In the genomic region with DNA sequence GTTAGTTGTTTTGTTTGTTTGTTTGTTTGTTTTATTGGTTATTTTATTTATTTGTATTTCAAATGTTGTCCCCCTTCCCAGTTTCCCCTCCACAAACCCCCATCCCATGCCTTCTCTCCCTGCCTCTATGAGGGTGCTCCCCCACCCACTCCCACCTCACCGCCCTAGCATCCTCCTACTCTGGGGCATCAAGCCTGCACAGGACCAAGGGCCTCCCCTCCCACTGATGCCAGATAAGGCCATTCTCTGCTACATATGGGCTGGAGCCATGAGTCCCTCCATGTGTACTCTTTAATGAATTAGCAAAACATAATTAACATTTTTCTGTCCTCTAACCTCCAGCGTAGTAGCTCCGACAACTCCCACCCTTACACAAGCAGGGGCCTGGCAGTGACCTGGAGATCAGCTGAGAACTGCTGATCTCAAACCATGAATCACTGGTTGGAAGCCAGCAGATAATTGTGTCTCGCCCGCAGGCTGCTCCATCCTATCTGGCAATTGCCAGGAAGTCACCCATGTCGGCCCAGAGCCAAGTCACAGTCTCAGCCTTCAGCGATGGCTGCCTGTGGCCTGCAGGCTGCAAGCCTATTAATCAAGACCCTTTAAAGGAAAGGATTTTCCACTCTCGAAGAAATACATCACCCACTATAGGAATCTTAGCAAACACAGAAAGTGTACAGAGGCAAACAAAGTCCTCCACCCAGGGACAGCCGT, we compare ENCODE assay signal across 8 mouse cellular contexts.
A peak's percentile ranks its signal among the peaks of the same experiment; 100 is the strongest.
DNase-seq lines count a peak whose midpoint lies in the region; ATAC-seq and TF ChIP-seq lines count a peak whose summit lies in the region.

No protein-coding gene starts in this region.

- intact Hi-C loops in left cerebral cortex, postnatal 10 days (cut with DNase I) = no loop called here

- no peak overlapping the region for H3K9ac ChIP-seq in forebrain, postnatal 0 days
- no peak overlapping the region for H3K9ac ChIP-seq in liver, postnatal 0 days (replicated peaks)

- peak; percentile 47 for ATAC-seq in forebrain, postnatal 0 days
- no peak for ATAC-seq in liver, postnatal 0 days

- H3K27ac ChIP-seq in forebrain, postnatal 0 days (ENCODE audit: low read depth, low read length) = 0 out of 2 replicates have a peak overlapping the region, but pooled peaks have one; percentile 21
- no peak overlapping the region for H3K27ac ChIP-seq in liver, postnatal 0 days (ENCODE audit: low read depth)

- no peak for TF ChIP-seq CTCF in forebrain, postnatal 0 days (IDR thresholded peaks at IDR 0.05; ENCODE audit: low read depth)
- TF ChIP-seq CTCF in liver, postnatal 0 days (IDR thresholded peaks at IDR 0.05; ENCODE audit: low read depth) = no peak

- H3K36me3 ChIP-seq in forebrain, postnatal 0 days (ENCODE audit: insufficient read depth) = no peaks in the 10 kb centered on the region
- no peaks in the 10 kb centered on the region for H3K36me3 ChIP-seq in liver, postnatal 0 days (replicated peaks; ENCODE audit: insufficient read depth, low read length)

- no peaks in the 10 kb centered on the region for H3K9me3 ChIP-seq in forebrain, postnatal 0 days (ENCODE audit: low read length)
- H3K9me3 ChIP-seq in liver, postnatal 0 days (ENCODE audit: low read length) = no peaks in the 10 kb centered on the region

- peak; percentile 19 for DNase-seq in layer of hippocampus, adult 11-12 months (ENCODE audit: low spot score)
- DNase-seq in layer of hippocampus, postnatal 25 days (ENCODE audit: extremely low spot score in 1 of 2, low spot score in 1 of 2) = no peak
- peak; percentile 75 for DNase-seq in adrenal gland, postnatal 10 days
- DNase-seq in forebrain, postnatal 0 days = peak; percentile 61
- DNase-seq in liver, postnatal 0 days = peak; percentile 22
- no peak for DNase-seq in left cerebral cortex, postnatal 10 days (ENCODE audit: extremely low spot score in 1 of 2, low spot score in 2 of 2)
- no peak for DNase-seq in gastrocnemius, adult 18-20 months (ENCODE audit: low spot score)
- no peak for DNase-seq in gastrocnemius, postnatal 4 days (ENCODE audit: low spot score in 2 of 2)

- H3K4me1 ChIP-seq in forebrain, postnatal 0 days (ENCODE audit: insufficient read depth) = 0 out of 2 replicates have a peak, but pooled peaks cover 10% of the 10 kb centered on the region
- H3K4me1 ChIP-seq in liver, postnatal 0 days (ENCODE audit: insufficient read depth) = no peaks in the 10 kb centered on the region

- no peak overlapping the region for H3K4me3 ChIP-seq in forebrain, postnatal 0 days (ENCODE audit: low read depth, low read length)
- H3K4me3 ChIP-seq in liver, postnatal 0 days (ENCODE audit: low read depth, low read length) = no peak overlapping the region

- WGBS in forebrain, postnatal 0 days = 39% methylated on average over 9 of the region's 9 CpGs
- 69% methylated on average over 9 of the region's 9 CpGs for WGBS in liver, postnatal 0 days (ENCODE audit: insufficient replicate concordance)

- H3K27me3 ChIP-seq in forebrain, postnatal 0 days (ENCODE audit: insufficient read depth, low read length) = no peaks in the 10 kb centered on the region
- no peaks in the 10 kb centered on the region for H3K27me3 ChIP-seq in liver, postnatal 0 days (ENCODE audit: insufficient read depth, low read length)

- H3K4me2 ChIP-seq in forebrain, postnatal 0 days (ENCODE audit: low read depth) = no peak overlapping the region
- no peak overlapping the region for H3K4me2 ChIP-seq in liver, postnatal 0 days (ENCODE audit: low read depth, low read length)

- no peak for TF ChIP-seq EP300 in liver, postnatal 0 days (IDR thresholded peaks at IDR 0.05; ENCODE audit: low read depth)

Comparison
In these comparisons a context has a peak if more than half of its experiments do, and no peak if none do; other contexts are left out.
1. DNase-seq: peak in layer of hippocampus, adult 11-12 months (single experiment), adrenal gland, postnatal 10 days (single experiment), forebrain, postnatal 0 days (single experiment) and liver, postnatal 0 days (single experiment); none in layer of hippocampus, postnatal 25 days (0 of 2), left cerebral cortex, postnatal 10 days (0 of 2), gastrocnemius, adult 18-20 months (single experiment) and gastrocnemius, postnatal 4 days (0 of 2).